Mouse (Mus musculus) brain, embryonic 14.5 days (tissue): ENCODE results near the gene Rbpjl. TPM values are rescaled to one million over a fixed set of nuclear protein-coding genes. Genes with fewer than 3 reads are reported as not detected.
A peak's percentile ranks its signal among the peaks of the same experiment; 100 is the strongest.

Source experiments
- DNase-seq: peaks from one replicate; pipeline ENCODE4 v3.0.0-alpha.2; 2011; ENCODE audit warnings: low read depth
- CTCF ChIP-seq: fragments of 200-500 bp; IDR thresholded peaks from 2 replicates; pipeline ENCODE4 v1.5.1; 2012; ENCODE audit warnings: inconsistent platforms, mild to moderate bottlenecking, moderate library complexity, borderline replicate concordance; ENCODE audit not compliant: insufficient read depth, insufficient read length; ENCODE audit errors: extremely low read depth
- POLR2A ChIP-seq: fragments of 200-500 bp; IDR thresholded peaks from 2 replicates; pipeline ENCODE4 v1.6.1; 2012; ENCODE audit warnings: mild to moderate bottlenecking, inconsistent platforms, borderline replicate concordance; ENCODE audit not compliant: poor library complexity, insufficient read depth, insufficient read length, severe bottlenecking; ENCODE audit errors: extremely low read depth
- polyA plus RNA-seq: library from polyadenylated mRNA; depleted of rRNA; stranded (reverse); fragments of >200 nt; gene quantifications from 2 replicates; pipeline ENCODE4 v1.2.3, GENCODE M21; 2012

The Rbpjl gene
- polyA plus RNA-seq, 1 experiment: 0.10 TPM

DNA sequence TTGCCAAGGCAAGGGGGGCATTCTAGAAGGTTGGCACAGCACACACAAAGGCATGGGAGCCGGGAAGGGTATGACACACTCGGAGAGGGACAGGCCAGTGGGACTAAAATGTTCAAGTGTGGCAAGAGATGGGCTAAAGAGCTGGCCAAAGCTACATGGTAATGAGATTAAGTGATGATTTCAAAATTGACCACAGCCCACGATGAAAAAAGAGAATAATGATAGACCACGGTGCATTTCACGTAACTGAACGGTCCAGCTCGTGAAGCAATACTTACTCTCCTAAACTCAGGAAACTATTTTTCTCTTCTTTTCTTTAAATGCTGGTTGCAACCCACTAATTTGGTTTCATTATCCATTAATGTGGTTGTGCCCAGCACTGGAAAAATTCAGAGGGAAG is 6.9 kb upstream of the Rbpjl start:
- TF ChIP-seq POLR2A: no peak
- TF ChIP-seq CTCF: no peak
- DNase-seq: no peak

- DNase-seq: no peak
- no peak for TF ChIP-seq POLR2A
- no peak for TF ChIP-seq CTCF
These were observed 6.0 kb upstream of the Rbpjl start for GRCm38 (mm10) chr2:164396911-164397310.

DNA sequence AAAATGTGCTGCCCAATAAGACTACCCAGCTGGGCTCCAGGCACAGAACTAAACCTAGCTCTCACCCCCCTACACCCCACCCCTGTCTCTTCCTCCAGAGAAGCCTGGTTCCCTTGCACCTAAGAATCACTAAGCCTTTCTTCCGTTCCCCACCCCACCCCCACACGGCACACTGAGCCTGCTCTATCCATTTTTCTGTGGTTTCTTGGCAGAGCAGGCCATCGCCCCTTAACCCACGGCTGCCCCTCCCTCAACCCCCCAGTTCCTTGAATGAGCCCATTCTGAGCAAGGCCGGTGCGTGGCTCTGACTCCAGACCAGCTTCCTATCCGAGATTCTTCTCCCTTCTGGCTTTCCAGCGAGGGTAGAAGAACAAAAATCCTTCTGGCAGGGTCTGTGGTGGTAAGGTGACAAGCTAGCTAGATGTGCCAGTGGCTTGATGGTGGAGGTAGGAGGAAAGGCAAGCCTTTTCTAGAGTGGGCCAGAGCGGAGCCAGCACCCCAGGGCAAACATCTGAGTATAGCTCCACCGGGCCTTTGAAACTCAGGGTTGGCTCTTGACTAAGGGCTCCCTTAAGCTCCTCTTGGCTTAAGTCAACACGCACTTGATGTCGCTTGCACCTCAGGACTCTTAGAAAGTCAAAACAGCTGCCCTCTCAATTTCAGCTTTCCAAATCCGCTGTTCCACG is 598 bp downstream of the Rbpjl start:
- DNase-seq: no peak

DNA sequence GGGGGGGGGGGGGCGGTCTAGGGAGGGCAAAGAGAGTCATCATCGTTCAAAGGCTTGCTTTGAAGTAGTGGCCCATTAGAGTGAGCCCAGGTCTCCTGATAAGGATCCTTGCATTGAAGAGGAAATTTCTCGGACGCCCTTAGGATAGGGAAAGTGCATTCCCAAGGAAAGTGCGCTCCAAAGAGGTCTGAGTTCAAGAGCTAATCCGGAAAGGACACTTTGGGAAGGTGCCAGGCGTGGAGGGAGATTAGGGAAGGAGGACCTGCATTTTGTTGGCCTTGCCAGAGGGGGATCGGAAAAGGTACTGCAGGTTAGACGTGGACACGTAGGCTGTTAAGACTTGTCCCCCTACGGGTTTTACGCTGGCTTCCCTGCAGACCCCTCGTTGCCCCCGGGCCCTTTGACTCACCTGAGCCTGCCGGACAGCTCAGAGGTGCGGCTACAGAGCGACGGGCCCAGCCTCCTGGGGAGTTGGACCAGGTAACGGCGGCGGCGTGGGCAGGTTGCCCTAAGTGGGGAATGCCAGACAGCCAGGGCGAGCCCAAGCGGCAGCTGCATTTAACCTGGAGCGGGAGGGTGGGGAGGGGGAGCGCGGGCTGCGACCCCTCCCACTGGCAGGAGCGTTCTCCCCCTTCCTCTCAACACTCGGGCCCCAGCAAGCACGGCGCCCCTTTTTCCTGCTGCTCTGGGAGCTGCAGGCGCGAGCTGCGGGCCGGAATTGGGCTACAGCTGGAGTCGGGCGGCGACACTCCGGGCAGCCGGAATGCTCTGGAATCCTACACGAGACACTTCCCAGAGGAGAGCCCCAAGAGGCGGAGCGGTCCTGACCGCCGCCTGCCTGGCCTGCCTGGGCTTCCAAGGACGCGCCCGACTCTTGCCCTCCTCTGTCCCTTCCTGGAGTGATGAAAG is 1.4 kb downstream of the Rbpjl start:
- TF ChIP-seq POLR2A (no peak), CTCF (no peak)
- DNase-seq: no peak

More for the DNA sequence above, 598 bp downstream of the Rbpjl start:
- TF ChIP-seq CTCF (no peak), POLR2A (no peak)

DNA sequence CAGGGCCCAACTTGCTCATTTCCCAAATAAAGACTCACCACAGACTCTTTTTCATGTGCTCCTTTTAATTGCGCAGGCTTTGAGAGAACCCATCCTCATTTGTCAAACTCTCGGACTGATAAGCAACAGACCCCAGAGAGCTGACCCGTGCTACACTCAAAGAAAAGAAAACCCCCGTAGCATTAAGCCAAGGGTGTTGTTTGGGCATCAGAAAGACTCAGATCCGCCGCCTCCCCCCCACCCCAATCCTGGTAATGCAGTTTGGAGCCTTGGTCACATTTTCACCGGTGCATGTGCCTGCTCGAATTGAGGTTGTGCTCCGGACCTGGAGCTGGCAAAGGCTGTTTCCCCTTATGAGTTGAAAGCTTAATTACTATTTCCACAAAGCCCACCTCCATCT is 2.1 kb downstream of the Rbpjl start, which contains the start of gene Matn4:
Matn4 (minus strand) TSS at position 101 of the 400 bp plus-strand sequence.
- TF ChIP-seq CTCF (no peak), POLR2A (no peak)
- DNase-seq: no peak

GRCm38 (mm10) chr2:164405519-164405918 is 2.6 kb downstream of the Rbpjl start:
- DNase-seq: no peak
- TF ChIP-seq CTCF (no peak), POLR2A (no peak)

DNA sequence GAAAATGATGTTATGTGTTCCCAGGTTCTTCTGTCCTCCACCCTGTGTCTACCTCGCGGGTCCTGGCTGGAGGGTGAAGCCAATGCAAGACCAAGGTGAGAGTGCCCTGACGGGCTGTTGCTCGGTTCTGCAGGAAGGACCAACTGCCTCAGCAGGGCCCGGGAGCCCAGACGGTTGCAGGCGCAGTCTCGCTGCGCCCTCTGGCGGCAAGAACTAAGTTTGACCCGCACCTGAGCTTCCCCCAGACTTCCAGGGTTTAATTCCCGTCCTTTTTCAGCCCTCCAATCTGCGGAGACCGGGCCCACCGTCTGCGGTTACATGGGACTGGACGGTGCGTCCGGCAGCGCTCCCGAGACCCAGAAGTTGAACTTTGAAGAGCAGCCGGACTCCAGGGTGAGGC is 4.8 kb downstream of the Rbpjl start:
- peak; percentile 95 for TF ChIP-seq CTCF
- no peak for TF ChIP-seq POLR2A
- DNase-seq: peak; percentile 78

GRCm38 (mm10) chr2:164414167-164414566 is 11.2 kb downstream of the Rbpjl start:
- no peak for TF ChIP-seq CTCF
- TF ChIP-seq POLR2A: no peak
- no peak for DNase-seq

DNA sequence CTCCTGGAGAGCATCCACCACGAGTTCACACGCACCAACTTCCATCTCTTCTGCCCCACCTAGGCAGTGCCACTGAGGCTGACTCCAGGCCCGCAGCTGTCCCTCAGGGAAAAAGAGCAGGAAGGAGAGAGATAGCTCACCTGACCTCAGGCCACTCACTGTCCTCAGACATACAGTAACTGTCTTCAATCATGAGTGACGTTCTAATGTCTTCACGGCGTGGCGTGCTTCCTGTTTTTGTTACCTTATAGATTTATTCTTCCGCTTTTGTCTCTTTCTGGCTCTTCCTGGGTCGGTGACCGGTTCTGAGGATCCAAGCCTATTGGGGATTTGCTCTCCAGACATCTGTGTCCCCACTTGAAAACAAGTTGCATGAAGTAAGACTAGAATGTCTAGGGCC is 11.6 kb downstream of the Rbpjl start:
- DNase-seq: no peak
- TF ChIP-seq CTCF: no peak
- no peak for TF ChIP-seq POLR2A

DNA sequence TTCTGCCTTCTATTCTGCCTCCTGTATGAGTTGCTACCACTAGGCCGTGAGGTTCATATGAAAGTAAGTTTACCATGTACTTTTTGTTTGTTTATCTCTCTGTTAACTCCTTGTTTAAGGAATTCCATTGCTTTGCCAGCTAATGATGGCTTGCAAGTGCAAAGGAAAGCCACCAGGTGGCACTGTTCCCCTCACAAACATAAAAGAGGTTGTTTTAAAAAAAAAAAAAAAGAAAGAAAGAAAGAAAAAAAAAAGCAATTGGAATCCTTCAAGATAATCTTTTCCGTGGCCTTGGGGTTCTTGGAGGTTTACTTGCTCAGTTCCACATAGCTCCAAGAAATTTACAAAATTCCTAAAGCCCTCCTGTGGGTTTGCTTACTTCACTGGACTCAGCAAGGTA is 14.3 kb downstream of the Rbpjl start:
- DNase-seq: peak; percentile 77
- TF ChIP-seq CTCF: peak; percentile 68; the same call in 1 of the 2 replicates
- no peak for TF ChIP-seq POLR2A

DNA sequence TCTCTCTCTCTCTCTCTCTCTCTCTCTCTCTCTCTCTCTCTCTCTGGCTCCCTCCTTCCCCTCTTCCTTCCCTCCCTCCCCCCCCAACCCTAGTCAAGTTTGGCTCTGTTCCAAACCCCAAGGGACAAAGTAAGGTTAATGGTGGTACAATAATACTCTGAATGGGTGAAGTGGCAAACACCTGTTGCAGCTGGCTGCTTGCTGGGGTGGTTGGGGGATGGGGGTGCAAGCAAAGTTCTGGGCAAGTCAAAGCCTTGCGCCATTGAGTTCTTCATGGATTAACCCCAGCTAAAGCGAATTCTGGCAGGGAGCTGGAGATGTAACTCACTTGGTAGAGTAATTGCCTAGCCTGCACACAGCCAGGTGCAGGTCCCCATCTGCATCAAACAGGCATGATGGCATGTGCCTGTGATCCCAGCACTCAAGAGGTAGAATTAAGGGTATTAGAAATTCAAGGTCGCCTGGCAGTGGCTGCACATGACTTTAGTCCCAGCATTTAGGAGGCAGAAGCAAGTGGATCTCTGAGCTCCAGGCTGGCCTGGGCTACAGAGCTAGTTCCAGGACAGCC is 15.5 kb downstream of the Rbpjl start:
- TF ChIP-seq POLR2A (no peak), CTCF (no peak)
- no peak for DNase-seq

DNA sequence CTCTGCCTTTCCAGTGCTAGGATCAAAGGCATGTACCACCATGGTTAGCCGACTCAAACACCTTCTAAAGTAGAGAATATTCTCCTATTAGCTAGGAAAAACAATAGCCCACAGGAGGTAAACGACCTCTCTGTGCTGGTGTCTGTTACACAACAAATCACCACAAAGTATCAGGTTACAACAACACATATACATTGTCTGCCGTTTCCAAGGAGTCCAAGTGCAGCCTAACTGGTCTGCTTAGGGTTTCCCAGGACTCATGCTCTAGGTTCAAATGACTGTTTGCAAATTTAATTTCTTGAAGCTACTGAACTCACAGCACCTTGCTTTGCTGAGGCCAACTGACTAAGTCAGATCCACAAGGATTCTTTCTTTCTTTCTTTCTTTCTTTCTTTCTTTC is 16.5 kb downstream of the Rbpjl start:
- no peak for DNase-seq
- TF ChIP-seq CTCF: no peak
- TF ChIP-seq POLR2A: no peak
